Mouse (Mus musculus) olfactory bulb, adult 2 months (tissue): Measurements from ENCODE around the gene Epn2. TPM values are rescaled to one million over a fixed set of nuclear protein-coding genes. Genes with fewer than 3 reads are reported as not detected.
A peak's percentile ranks its signal among the peaks of the same experiment; 100 is the strongest.

Experiments
- H3K27ac ChIP-seq: fragments of 200-500 bp; 2 replicates; pipeline ENCODE4 v1.5.1; 2012; ENCODE audit warnings: low read depth, low read length; ENCODE audit not compliant: insufficient read depth
- H3K4me1 ChIP-seq: fragments of 200-500 bp; 2 replicates; pipeline ENCODE4 v1.6.1; 2012; ENCODE audit warnings: low read length; ENCODE audit not compliant: control insufficient read depth, insufficient read depth
- H3K4me3 ChIP-seq: fragments of 200-500 bp; 2 replicates; pipeline ENCODE4 v1.5.1; 2012; ENCODE audit warnings: mild to moderate bottlenecking, low read depth, low read length, moderate library complexity; ENCODE audit not compliant: insufficient read depth
- CTCF ChIP-seq: fragments of 200-500 bp; IDR thresholded peaks from 2 replicates; pipeline ENCODE4 v1.5.1; 2012; ENCODE audit warnings: low read depth, mild to moderate bottlenecking, low read length, moderate library complexity; ENCODE audit not compliant: insufficient read depth
- POLR2A ChIP-seq: fragments of 200-500 bp; IDR thresholded peaks from 2 replicates; pipeline ENCODE4 v1.6.1; 2012; ENCODE audit warnings: mild to moderate bottlenecking, low read depth, low read length, moderate library complexity; ENCODE audit not compliant: insufficient read depth
- WGBS: fragments of 180-500 bp; shearing (Covaris S2); methylation state at CpG from one replicate; pipeline ENCODE4 v1.1.7; 2018; 5-methylcytosine and 5-hydroxymethylcytosine counted together
- polyA plus RNA-seq: library from polyadenylated mRNA; stranded (reverse); fragments of >200 nt; gene quantifications from 2 replicates; pipeline ENCODE4 v1.2.4, GENCODE M21; 2012; ENCODE audit warnings: low replicate concordance; ENCODE audit not compliant: missing spikeins, insufficient read depth, insufficient read length

Gene Epn2
- polyA plus RNA-seq, 1 experiment: not detected

GRCm38 (mm10) chr11:61579878-61580381 is 443 bp upstream of the Epn2 start:
- no peak for TF ChIP-seq CTCF
- no peak for TF ChIP-seq POLR2A
- peak overlapping the region; percentile 78; the same call in 1 of the 2 replicates for H3K4me3 ChIP-seq
- no peaks in the 10 kb centered on the region for H3K4me1 ChIP-seq
- no peak overlapping the region for H3K27ac ChIP-seq
- WGBS: 82% methylated on average over 7 of the region's 7 CpGs

GRCm38 (mm10) chr11:61578541-61578982 is 925 bp downstream of the Epn2 start:
- Histone ChIP-seq H3K27ac (peak overlapping the region; percentile 7), H3K4me3 (peak overlapping the region; percentile 78), H3K4me1 (no peaks in the 10 kb centered on the region)
- no peak for TF ChIP-seq CTCF
- no peak; the same call in 1 of the 2 replicates for TF ChIP-seq POLR2A
- 1% methylated on average over 17 of the region's 17 CpGs for WGBS

GRCm38 (mm10) chr11:61577991-61578390 is 1.5 kb downstream of the Epn2 start:
- TF ChIP-seq POLR2A: no peak
- no peak for TF ChIP-seq CTCF
- no peaks in the 10 kb centered on the region for H3K4me1 ChIP-seq
- peak overlapping the region; percentile 55; the same call in 1 of the 2 replicates for H3K27ac ChIP-seq
- 9% methylated on average over 5 of the region's 5 CpGs for WGBS
- H3K4me3 ChIP-seq: no peak overlapping the region

GRCm38 (mm10) chr11:61577349-61577748 is 2.1 kb downstream of the Epn2 start:
- no peak overlapping the region for H3K4me3 ChIP-seq
- TF ChIP-seq POLR2A (no peak), CTCF (no peak)
- H3K27ac ChIP-seq: no peak overlapping the region
- H3K4me1 ChIP-seq: no peaks in the 10 kb centered on the region

GRCm38 (mm10) chr11:61573266-61573665 is 6.2 kb downstream of the Epn2 start:
- no peak overlapping the region for H3K27ac ChIP-seq
- no peak for TF ChIP-seq CTCF
- TF ChIP-seq POLR2A: no peak
- 57% methylated on average over 4 of the region's 4 CpGs for WGBS

GRCm38 (mm10) chr11:61571225-61571624 is 8.3 kb downstream of the Epn2 start:
- H3K4me1 ChIP-seq: no peaks in the 10 kb centered on the region
- TF ChIP-seq POLR2A: no peak
- TF ChIP-seq CTCF: no peak

More at GRCm38 (mm10) chr11:61573266-61573665, 6.2 kb downstream of the Epn2 start:
- H3K4me3 ChIP-seq: no peak overlapping the region
- no peaks in the 10 kb centered on the region for H3K4me1 ChIP-seq

GRCm38 (mm10) chr11:61569671-61570070 is 9.8 kb downstream of the Epn2 start:
- 85% methylated on average over 1 of the region's 1 CpGs for WGBS
- TF ChIP-seq POLR2A (no peak), CTCF (no peak)

More at GRCm38 (mm10) chr11:61571225-61571624, 8.3 kb downstream of the Epn2 start:
- Histone ChIP-seq H3K4me3 (no peak overlapping the region), H3K27ac (no peak overlapping the region)
- WGBS: 98% methylated on average over 3 of the region's 3 CpGs

GRCm38 (mm10) chr11:61564566-61564965 is 14.9 kb downstream of the Epn2 start:
- Histone ChIP-seq H3K4me3 (no peak overlapping the region), H3K4me1 (no peaks in the 10 kb centered on the region; the same call in none of the 2 replicates), H3K27ac (no peak overlapping the region)
- 67% methylated on average over 2 of the region's 2 CpGs for WGBS
- no peak for TF ChIP-seq CTCF
- no peak for TF ChIP-seq POLR2A

More at GRCm38 (mm10) chr11:61569671-61570070, 9.8 kb downstream of the Epn2 start:
- Histone ChIP-seq H3K27ac (no peak overlapping the region), H3K4me1 (no peaks in the 10 kb centered on the region; the same call in 1 of the 2 replicates), H3K4me3 (no peak overlapping the region)

GRCm38 (mm10) chr11:61563939-61564338 is 15.5 kb downstream of the Epn2 start:
- Histone ChIP-seq H3K27ac (no peak overlapping the region), H3K4me1 (no peaks in the 10 kb centered on the region; the same call in none of the 2 replicates), H3K4me3 (no peak overlapping the region)
- 67% methylated on average over 4 of the region's 4 CpGs for WGBS
- TF ChIP-seq POLR2A (no peak), CTCF (no peak)

- TF ChIP-seq CTCF (no peak), POLR2A (no peak)
- H3K27ac ChIP-seq: no peak overlapping the region
- H3K4me1 ChIP-seq: no peaks in the 10 kb centered on the region; the same call in none of the 2 replicates
- WGBS: 70% methylated on average over 5 of the region's 5 CpGs
- no peak overlapping the region for H3K4me3 ChIP-seq
Measured at GRCm38 (mm10) chr11:61562421-61562820, 17.1 kb downstream of the Epn2 start.
